Mouse (Mus musculus) ovary, postnatal 36 days (tissue): ENCODE measurements at regions not wholly inside any gene's neighbourhood (a gene's known extent, or its start where the extent isn't known, plus 50 kb on each side); places are given as distances from the start of the nearest gene placed in this dataset.

Source experiments
- DNase-seq: peaks from one replicate; pipeline ENCODE4 v3.0.0; 2022; ENCODE audit warnings: low spot score, mixed read lengths

GRCm38 (mm10) chr12:94155110-94155858 is 1536.7 kb upstream of the Flrt2 start:
- DNase-seq, result no peak

GRCm38 (mm10) chr12:94182358-94182757 is 1509.7 kb upstream of the Flrt2 start:
- DNase-seq, result no peak

GRCm38 (mm10) chr12:94190620-94191081 is 1501.4 kb upstream of the Flrt2 start:
- peak; percentile 3 for DNase-seq

GRCm38 (mm10) chr12:94217906-94218305 is 1474.1 kb upstream of the Flrt2 start:
- DNase-seq, result no peak

GRCm38 (mm10) chr12:94229894-94230293 is 1462.1 kb upstream of the Flrt2 start:
- DNase-seq, result no peak

- DNase-seq, result no peak
These were observed 1446.7 kb upstream of the Flrt2 start for GRCm38 (mm10) chr12:94245366-94245765.

GRCm38 (mm10) chr12:94247362-94247761 is 1444.7 kb upstream of the Flrt2 start:
- no peak for DNase-seq

- no peak for DNase-seq
These were observed 1438.9 kb upstream of the Flrt2 start for GRCm38 (mm10) chr12:94252957-94253633.

- peak; percentile 7 for DNase-seq
These were observed 1411.1 kb upstream of the Flrt2 start for GRCm38 (mm10) chr12:94280946-94281345.

GRCm38 (mm10) chr12:94282931-94283330 is 1409.1 kb upstream of the Flrt2 start:
- no peak for DNase-seq

- no peak for DNase-seq
These were observed 1408.5 kb upstream of the Flrt2 start for GRCm38 (mm10) chr12:94283572-94283971.

GRCm38 (mm10) chr12:94297864-94298263 is 1394.2 kb upstream of the Flrt2 start:
- no peak for DNase-seq

- no peak for DNase-seq
These were observed 1359.7 kb upstream of the Flrt2 start for GRCm38 (mm10) chr12:94332351-94332750.

GRCm38 (mm10) chr12:94334671-94335070 is 1357.4 kb upstream of the Flrt2 start:
- DNase-seq, result no peak

GRCm38 (mm10) chr12:94349623-94350156 is 1342.3 kb upstream of the Flrt2 start:
- DNase-seq, result no peak

- no peak for DNase-seq
These were observed 1327.8 kb upstream of the Flrt2 start for GRCm38 (mm10) chr12:94364269-94364668.

GRCm38 (mm10) chr12:94399991-94400390 is 1292.0 kb upstream of the Flrt2 start:
- DNase-seq, result no peak

GRCm38 (mm10) chr12:94420918-94421317 is 1271.1 kb upstream of the Flrt2 start:
- no peak for DNase-seq

- no peak for DNase-seq
These were observed 1270.3 kb upstream of the Flrt2 start for GRCm38 (mm10) chr12:94421743-94422142.

- no peak for DNase-seq
These were observed 1267.6 kb upstream of the Flrt2 start for GRCm38 (mm10) chr12:94424340-94424981.

- DNase-seq, result no peak
These were observed 1242.5 kb upstream of the Flrt2 start for GRCm38 (mm10) chr12:94449517-94449916.

- DNase-seq, result no peak
These were observed 1224.0 kb upstream of the Flrt2 start for GRCm38 (mm10) chr12:94468027-94468426.

GRCm38 (mm10) chr12:94468609-94469008 is 1223.4 kb upstream of the Flrt2 start:
- no peak for DNase-seq
